Mouse (Mus musculus) embryonic fibroblast, embryonic 13.5 days (primary cell): ENCODE measurements around the gene Bnc1.

Experiments used
- CTCF ChIP-seq: IDR thresholded peaks from 2 replicates; pipeline ENCODE4 v1.5.1; 2011; ENCODE audit warnings: mild to moderate bottlenecking, control low read depth, low read length, moderate library complexity, borderline replicate concordance; ENCODE audit not compliant: insufficient read depth
- POLR2A ChIP-seq: IDR thresholded peaks from 2 replicates; pipeline ENCODE4 v1.6.1; 2011; ENCODE audit warnings: low read depth, mild to moderate bottlenecking, control low read depth, low read length, moderate library complexity

GRCm38 (mm10) chr7:81968975-81969374 lies 23.1 kb downstream of the Bnc1 start:
- TF ChIP-seq CTCF = no peak
- TF ChIP-seq POLR2A = no peak
